Comparison of ENCODE assay signal across 7 mouse cellular contexts in genomic region chr19:7205753-7206736, GRCm38 (mm10). TPM values are rescaled to one million over a fixed set of nuclear protein-coding genes. Genes with fewer than 3 reads are reported as not detected.
DNase-seq lines count a peak whose midpoint lies in the region; ATAC-seq lines count a peak whose summit lies in the region.

TSS of gene Otub1 (minus strand) at chr19:7206316.

- peak; percentile 99 for ATAC-seq in intestine, embryonic 16.5 days
- peak; percentile 99 for ATAC-seq in midbrain, embryonic 11.5 days (ENCODE audit: low FRiP score)

- DNase-seq in adrenal gland, adult 2 months = peak; percentile 96
- peak; percentile 90 for DNase-seq in embryo, embryonic 11.5 days (ENCODE audit: low read depth, low spot score)
- DNase-seq in gastrocnemius, postnatal 4 days (ENCODE audit: low spot score in 2 of 2) = peak; percentile 87 to 93
- peak; percentile 91 for DNase-seq in left cerebral cortex, postnatal 36 days (ENCODE audit: low spot score in 2 of 2)
- peak; percentile 99 for DNase-seq in midbrain, embryonic 11.5 days (ENCODE audit: low spot score, missing footprints)
- peak; percentile 91 for DNase-seq in skeletal muscle tissue, adult 2 months (ENCODE audit: low read depth, low spot score)

- no peaks in the 10 kb centered on the region for H3K27me3 ChIP-seq in intestine, embryonic 16.5 days (replicated peaks; ENCODE audit: control insufficient read depth, insufficient read depth, low read length)
- H3K27me3 ChIP-seq in midbrain, embryonic 11.5 days (ENCODE audit: control insufficient read depth, insufficient read depth, low read length) = no peaks in the 10 kb centered on the region

- peak within 1 kb of the TSS; percentile 99 for H3K27ac ChIP-seq in intestine, embryonic 16.5 days (ENCODE audit: low read length)
- peak within 1 kb of the TSS; percentile 97 for H3K27ac ChIP-seq in midbrain, embryonic 11.5 days (ENCODE audit: low read depth, low read length)

- H3K4me2 ChIP-seq in intestine, embryonic 16.5 days (ENCODE audit: low read depth, low read length) = peak within 1 kb of the TSS; percentile 88
- H3K4me2 ChIP-seq in midbrain, embryonic 11.5 days = peak within 1 kb of the TSS; percentile 95

- H3K4me3 ChIP-seq in intestine, embryonic 16.5 days (ENCODE audit: low read length) = peak within 1 kb of the TSS; percentile 88
- H3K4me3 ChIP-seq in midbrain, embryonic 11.5 days (ENCODE audit: low read depth, low read length) = peak within 1 kb of the TSS; percentile 86

- peak within 1 kb of the TSS; percentile 92 for H3K9ac ChIP-seq in intestine, embryonic 16.5 days (ENCODE audit: low read depth, low read length)
- H3K9ac ChIP-seq in midbrain, embryonic 11.5 days (ENCODE audit: low read length) = peak within 1 kb of the TSS; percentile 91

- no peaks in the 10 kb centered on the region for H3K9me3 ChIP-seq in intestine, embryonic 16.5 days (ENCODE audit: control insufficient read depth, low read length)
- H3K9me3 ChIP-seq in midbrain, embryonic 11.5 days (ENCODE audit: control insufficient read depth, low read length) = no peaks in the 10 kb centered on the region

- intact Hi-C loops in left cerebral cortex, postnatal 36 days (cut with DNase I) = no loop called here

- H3K36me3 ChIP-seq in intestine, embryonic 16.5 days (ENCODE audit: control insufficient read depth, insufficient read depth, low read length) = peaks cover 9% of the 10 kb centered on the region; the same call in 1 of the 2 replicates
- H3K36me3 ChIP-seq in midbrain, embryonic 11.5 days (ENCODE audit: control insufficient read depth, insufficient read depth, low read length) = peaks cover 2% of the 10 kb centered on the region; the same call in 1 of the 2 replicates

- WGBS in intestine, embryonic 16.5 days = under 1% methylated on average over 78 of the region's 79 CpGs
- WGBS in midbrain, embryonic 11.5 days = under 1% methylated on average over 77 of the region's 79 CpGs

- H3K4me1 ChIP-seq in intestine, embryonic 16.5 days (ENCODE audit: control insufficient read depth, insufficient read depth, low read length) = peaks cover 25% of the 10 kb centered on the region
- peaks cover 15% of the 10 kb centered on the region for H3K4me1 ChIP-seq in midbrain, embryonic 11.5 days (ENCODE audit: control insufficient read depth, insufficient read depth, low read length)

RNA-seq across cellular contexts. Expression of gene Otub1, which starts in this region (rescaled TPM):
- total RNA-seq in adrenal gland, adult 2 months (2021) = 100 to 1,000 TPM; 130 to 138 TPM
- polyA plus RNA-seq in adrenal gland, adult 2 months (2012; rRNA removed) = 139 and 141 TPM in 2 replicates
- total RNA-seq in gastrocnemius, postnatal 4 days (2021) = 10 to 100 TPM; 73.9 to 79.3 TPM
- 162 and 166 TPM in 2 replicates for polyA plus RNA-seq in intestine, embryonic 16.5 days (2015; fragmentation: Nextera tagmentation; extraction: Ambion mirVana)
- 100 to 1,000 TPM; 253 to 285 TPM for total RNA-seq in left cerebral cortex, postnatal 36 days (2021)
- 241 and 252 TPM in 2 replicates for polyA plus RNA-seq in midbrain, embryonic 11.5 days (2014; fragmentation: Nextera tagmentation; extraction: Ambion mirVana)

Comparison
In these comparisons a context has a peak if more than half of its experiments do, and no peak if none do; other contexts are left out.
1. Peak in every context shown above with its lines: DNase-seq, ATAC-seq, H3K4me3 ChIP-seq and H3K27ac ChIP-seq.